ENCODE assay signal across 7 mouse cellular contexts in the genomic region with DNA sequence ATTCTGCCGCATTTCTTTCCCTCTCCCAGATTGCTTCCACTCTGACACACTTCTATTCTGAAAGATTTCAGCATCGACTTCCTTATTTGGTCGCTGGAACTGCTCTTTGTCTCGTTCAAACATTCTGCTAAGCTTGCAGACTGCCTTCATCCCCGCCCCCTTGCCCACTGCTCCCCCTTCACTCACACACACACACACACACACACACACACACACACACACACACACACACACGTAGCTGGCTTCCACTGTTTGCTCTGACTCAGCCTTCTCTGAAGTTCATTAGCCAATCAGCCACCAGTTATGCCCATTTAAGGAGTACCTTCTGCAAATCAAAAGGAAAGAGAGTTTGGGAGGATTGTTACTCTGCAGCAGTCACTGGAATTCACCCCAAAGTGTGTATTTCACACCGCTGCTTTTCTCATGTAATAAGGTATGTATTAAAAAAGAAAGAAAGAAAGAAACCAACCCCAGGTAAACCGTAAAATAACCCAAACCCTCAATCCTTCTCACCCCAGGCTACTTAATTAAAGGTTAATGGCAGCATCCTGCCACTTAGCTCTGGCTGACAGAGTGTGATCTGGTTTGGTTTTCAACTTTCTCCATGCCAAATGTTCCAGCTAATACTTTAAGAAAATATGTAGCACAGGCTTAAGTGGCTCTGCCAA.
A peak's percentile ranks its signal among the peaks of the same experiment; 100 is the strongest.
DNase-seq lines count a peak whose midpoint lies in the region; ATAC-seq and TF ChIP-seq lines count a peak whose summit lies in the region.

No protein-coding gene starts in this region.

- H3K4me3 ChIP-seq in forebrain, embryonic 10.5 days = peak overlapping the region; percentile 19; the same call in 1 of the 2 replicates
- no peak overlapping the region for H3K4me3 ChIP-seq in heart, embryonic 13.5 days
- H3K4me3 ChIP-seq in kidney, embryonic 15.5 days (replicated peaks) = no peak overlapping the region
- no peak overlapping the region for H3K4me3 ChIP-seq in limb, embryonic 14.5 days (replicated peaks; ENCODE audit: low read length)
- no peak overlapping the region for H3K4me3 ChIP-seq in midbrain, embryonic 14.5 days (replicated peaks; ENCODE audit: low read depth, low read length)
- no peak overlapping the region for H3K4me3 ChIP-seq in stomach, postnatal 0 days (ENCODE audit: low read depth, low read length)

- no peak overlapping the region for H3K9ac ChIP-seq in heart, embryonic 13.5 days
- H3K9ac ChIP-seq in kidney, embryonic 15.5 days = no peak overlapping the region
- H3K9ac ChIP-seq in limb, embryonic 14.5 days (ENCODE audit: low read depth, low read length, severe bottlenecking) = peak overlapping the region; percentile 41
- H3K9ac ChIP-seq in midbrain, embryonic 14.5 days (replicated peaks; ENCODE audit: low read length) = no peak overlapping the region
- no peak overlapping the region for H3K9ac ChIP-seq in stomach, postnatal 0 days (ENCODE audit: low read length)

- peaks cover 30% of the 10 kb centered on the region for H3K4me1 ChIP-seq in forebrain, embryonic 10.5 days
- peaks cover 33% of the 10 kb centered on the region for H3K4me1 ChIP-seq in heart, embryonic 13.5 days
- peaks cover 16% of the 10 kb centered on the region for H3K4me1 ChIP-seq in kidney, embryonic 15.5 days
- H3K4me1 ChIP-seq in limb, embryonic 14.5 days (ENCODE audit: control insufficient read depth, insufficient read depth, low read length) = peaks cover 16% of the 10 kb centered on the region
- H3K4me1 ChIP-seq in midbrain, embryonic 14.5 days (ENCODE audit: control insufficient read depth, insufficient read depth, low read length) = peaks cover 7% of the 10 kb centered on the region; the same call in 1 of the 2 replicates
- no peaks in the 10 kb centered on the region; the same call in 1 of the 2 replicates for H3K4me1 ChIP-seq in stomach, postnatal 0 days (replicated peaks; ENCODE audit: control insufficient read depth, insufficient read depth)

- peak overlapping the region; percentile 43 for H3K4me2 ChIP-seq in heart, embryonic 13.5 days
- H3K4me2 ChIP-seq in kidney, embryonic 15.5 days = 0 out of 2 replicates have a peak overlapping the region, but pooled peaks have one; percentile 23
- peak overlapping the region; percentile 40 for H3K4me2 ChIP-seq in limb, embryonic 14.5 days (replicated peaks; ENCODE audit: low read depth, low read length, severe bottlenecking)
- H3K4me2 ChIP-seq in midbrain, embryonic 14.5 days (ENCODE audit: low read length) = peak overlapping the region; percentile 27
- H3K4me2 ChIP-seq in stomach, postnatal 0 days (replicated peaks; ENCODE audit: low read depth) = no peak overlapping the region

- peak overlapping the region; percentile 84 for H3K27ac ChIP-seq in forebrain, embryonic 10.5 days
- peak overlapping the region; percentile 78 for H3K27ac ChIP-seq in heart, embryonic 13.5 days (replicated peaks)
- peak overlapping the region; percentile 85 for H3K27ac ChIP-seq in kidney, embryonic 15.5 days
- peak overlapping the region; percentile 88 for H3K27ac ChIP-seq in limb, embryonic 14.5 days (replicated peaks; ENCODE audit: low read depth, low read length)
- peak overlapping the region; percentile 37; the same call in 1 of the 2 replicates for H3K27ac ChIP-seq in midbrain, embryonic 14.5 days (replicated peaks; ENCODE audit: low read depth, low read length)
- H3K27ac ChIP-seq in stomach, postnatal 0 days (replicated peaks) = peak overlapping the region; percentile 86

- peaks cover 4% of the 10 kb centered on the region; the same call in 1 of the 2 replicates for H3K36me3 ChIP-seq in forebrain, embryonic 10.5 days (replicated peaks)
- H3K36me3 ChIP-seq in heart, embryonic 13.5 days = peaks cover 6% of the 10 kb centered on the region; the same call in 1 of the 2 replicates
- H3K36me3 ChIP-seq in kidney, embryonic 15.5 days = no peaks in the 10 kb centered on the region
- H3K36me3 ChIP-seq in limb, embryonic 14.5 days (ENCODE audit: control insufficient read depth, insufficient read depth, low read length) = no peaks in the 10 kb centered on the region
- H3K36me3 ChIP-seq in midbrain, embryonic 14.5 days (ENCODE audit: control insufficient read depth, insufficient read depth, low read length) = no peaks in the 10 kb centered on the region
- no peaks in the 10 kb centered on the region for H3K36me3 ChIP-seq in stomach, postnatal 0 days (ENCODE audit: control insufficient read depth, insufficient read depth, low read length)

- 0 out of 2 replicates have a peak, but pooled peaks have one; percentile 38 for ATAC-seq in heart, embryonic 13.5 days (ENCODE audit: extremely low read depth, insufficient number of reproducible peaks, low FRiP score, low TSS enrichment)
- peak; percentile 82 for ATAC-seq in kidney, embryonic 15.5 days (replicated peaks; ENCODE audit: low FRiP score)
- ATAC-seq in limb, embryonic 14.5 days (ENCODE audit: low FRiP score, low read depth) = peak; percentile 75
- peak; percentile 74 for ATAC-seq in midbrain, embryonic 14.5 days (ENCODE audit: low FRiP score, low TSS enrichment)
- ATAC-seq in stomach, postnatal 0 days (ENCODE audit: low FRiP score, low TSS enrichment) = peak; percentile 95

- no peaks in the 10 kb centered on the region for H3K27me3 ChIP-seq in forebrain, embryonic 10.5 days (ENCODE audit: poor library complexity, severe bottlenecking)
- no peaks in the 10 kb centered on the region for H3K27me3 ChIP-seq in heart, embryonic 13.5 days (replicated peaks)
- no peaks in the 10 kb centered on the region for H3K27me3 ChIP-seq in kidney, embryonic 15.5 days
- no peaks in the 10 kb centered on the region for H3K27me3 ChIP-seq in limb, embryonic 14.5 days (ENCODE audit: control insufficient read depth, insufficient read depth, low read length)
- H3K27me3 ChIP-seq in midbrain, embryonic 14.5 days (ENCODE audit: control insufficient read depth, insufficient read depth, low read length) = no peaks in the 10 kb centered on the region
- no peaks in the 10 kb centered on the region for H3K27me3 ChIP-seq in stomach, postnatal 0 days (ENCODE audit: control insufficient read depth, insufficient read depth, low read length)

- TF ChIP-seq POLR2A in limb, embryonic 14.5 days (IDR thresholded peaks at IDR 0.05; ENCODE audit: borderline replicate concordance, extremely low read depth, insufficient read depth, insufficient read length) = no peak

- no peak for TF ChIP-seq CTCF in stomach, postnatal 0 days (IDR thresholded peaks at IDR 0.05; ENCODE audit: low read depth)

- peak; percentile 56 for TF ChIP-seq EP300 in stomach, postnatal 0 days (optimal IDR thresholded peaks at IDR 0.05)

- peak; percentile 89 for DNase-seq in adrenal gland, adult 2 months
- DNase-seq in forebrain, embryonic 10.5 days (ENCODE audit: extremely low spot score, low spot score) = peak; percentile 84
- peak; percentile 86 for DNase-seq in limb, embryonic 14.5 days (ENCODE audit: low spot score)
- DNase-seq in midbrain, embryonic 14.5 days = peak; percentile 64
- peak; percentile 93 for DNase-seq in stomach, postnatal 0 days (ENCODE audit: low spot score)

- 17% methylated on average over 7 of the region's 8 CpGs for WGBS in forebrain, embryonic 10.5 days
- 30% methylated on average over 7 of the region's 8 CpGs for WGBS in heart, embryonic 13.5 days
- 14% methylated on average over 7 of the region's 8 CpGs for WGBS in kidney, embryonic 15.5 days
- WGBS in limb, embryonic 14.5 days = 4% methylated on average over 8 of the region's 8 CpGs
- 16% methylated on average over 8 of the region's 8 CpGs for WGBS in midbrain, embryonic 14.5 days
- WGBS in stomach, postnatal 0 days = 9% methylated on average over 8 of the region's 8 CpGs

- peaks cover 5% of the 10 kb centered on the region; the same call in 1 of the 2 replicates for H3K9me3 ChIP-seq in forebrain, embryonic 10.5 days
- H3K9me3 ChIP-seq in heart, embryonic 13.5 days = no peaks in the 10 kb centered on the region
- no peaks in the 10 kb centered on the region for H3K9me3 ChIP-seq in kidney, embryonic 15.5 days (replicated peaks)
- H3K9me3 ChIP-seq in limb, embryonic 14.5 days (ENCODE audit: control insufficient read depth, low read length) = no peaks in the 10 kb centered on the region
- no peaks in the 10 kb centered on the region for H3K9me3 ChIP-seq in midbrain, embryonic 14.5 days (ENCODE audit: control insufficient read depth, low read length)
- no peaks in the 10 kb centered on the region for H3K9me3 ChIP-seq in stomach, postnatal 0 days (ENCODE audit: control insufficient read depth, low read length)

Comparison
In these comparisons a context has a peak if more than half of its experiments do, and no peak if none do; other contexts are left out.
1. H3K27ac ChIP-seq: peak in every context shown above with its lines; median percentile 88 in limb, embryonic 14.5 days; 86 in stomach, postnatal 0 days; 85 in kidney, embryonic 15.5 days; 84 in forebrain, embryonic 10.5 days; 78 in heart, embryonic 13.5 days; 37 in midbrain, embryonic 14.5 days.
2. ATAC-seq: peak in every context shown above with its lines; median percentile 95 in stomach, postnatal 0 days; 82 in kidney, embryonic 15.5 days; 75 in limb, embryonic 14.5 days; 74 in midbrain, embryonic 14.5 days; 38 in heart, embryonic 13.5 days.